Mouse (Mus musculus) central nervous system, embryonic 14 days (tissue): Measurements from ENCODE around the gene Arhgef1. TPM values are rescaled to one million over a fixed set of nuclear protein-coding genes. Genes with fewer than 3 reads are reported as not detected.

ENCODE experiments used
- polyA plus RNA-seq: library from polyadenylated mRNA; depleted of rRNA; stranded (reverse); fragments of >200 nt; gene quantifications from 2 replicates; pipeline ENCODE4 v1.2.3, GENCODE M21; 2012; rRNA removed

Arhgef1 gene
- polyA plus RNA-seq, result 188 and 209 TPM in 2 replicates

GRCm38 (mm10) chr7:24902630-24903443 is at the start of gene Arhgef1:
TSS of gene Arhgef1 (plus strand) at chr7:24902912.

GRCm38 (mm10) chr7:24861913-24862312 is 40.8 kb upstream of the Arhgef1 start, which contains the start of gene Gm9844:
TSS of gene Gm9844 (plus strand) at chr7:24862213.

DNA sequence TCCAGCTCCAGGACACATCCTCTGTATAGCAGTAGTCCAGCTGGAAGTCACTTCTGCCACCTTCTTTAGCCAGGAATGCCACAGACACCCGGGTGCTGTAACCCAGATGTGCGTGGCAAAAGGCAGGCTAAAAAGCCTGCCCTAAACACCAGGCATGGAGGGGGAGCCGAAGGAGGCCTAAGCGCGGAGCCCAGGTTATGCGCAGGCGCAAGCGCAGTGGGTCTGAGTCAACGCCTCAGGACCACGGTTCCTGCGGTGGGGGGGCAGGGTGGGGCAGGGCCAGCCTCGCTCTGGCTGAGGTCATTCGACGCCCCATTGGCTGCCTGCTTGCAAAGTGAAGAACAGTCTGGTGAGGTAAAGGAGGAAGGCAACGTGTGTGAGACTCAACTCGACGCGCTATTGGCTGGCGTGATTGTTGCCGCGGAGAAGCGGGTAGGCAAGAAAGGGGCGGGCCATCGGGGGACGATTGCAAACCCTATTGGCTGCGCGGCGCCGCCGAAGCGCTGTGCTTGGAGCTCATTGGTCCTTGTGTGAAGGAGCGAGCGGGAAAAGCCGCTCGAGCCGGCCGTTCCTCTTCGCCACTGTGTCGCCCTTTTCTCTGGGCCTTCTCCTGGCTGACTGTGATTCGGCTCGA is 33.1 kb upstream of the Arhgef1 start, which contains the start of the genes Lypd4 and Dmrtc2:
Gene Lypd4 (minus strand): TSS at position 410 of the 634 bp plus-strand sequence.
Gene Dmrtc2 (plus strand): TSS at position 526 of the 634 bp plus-strand sequence.

DNA sequence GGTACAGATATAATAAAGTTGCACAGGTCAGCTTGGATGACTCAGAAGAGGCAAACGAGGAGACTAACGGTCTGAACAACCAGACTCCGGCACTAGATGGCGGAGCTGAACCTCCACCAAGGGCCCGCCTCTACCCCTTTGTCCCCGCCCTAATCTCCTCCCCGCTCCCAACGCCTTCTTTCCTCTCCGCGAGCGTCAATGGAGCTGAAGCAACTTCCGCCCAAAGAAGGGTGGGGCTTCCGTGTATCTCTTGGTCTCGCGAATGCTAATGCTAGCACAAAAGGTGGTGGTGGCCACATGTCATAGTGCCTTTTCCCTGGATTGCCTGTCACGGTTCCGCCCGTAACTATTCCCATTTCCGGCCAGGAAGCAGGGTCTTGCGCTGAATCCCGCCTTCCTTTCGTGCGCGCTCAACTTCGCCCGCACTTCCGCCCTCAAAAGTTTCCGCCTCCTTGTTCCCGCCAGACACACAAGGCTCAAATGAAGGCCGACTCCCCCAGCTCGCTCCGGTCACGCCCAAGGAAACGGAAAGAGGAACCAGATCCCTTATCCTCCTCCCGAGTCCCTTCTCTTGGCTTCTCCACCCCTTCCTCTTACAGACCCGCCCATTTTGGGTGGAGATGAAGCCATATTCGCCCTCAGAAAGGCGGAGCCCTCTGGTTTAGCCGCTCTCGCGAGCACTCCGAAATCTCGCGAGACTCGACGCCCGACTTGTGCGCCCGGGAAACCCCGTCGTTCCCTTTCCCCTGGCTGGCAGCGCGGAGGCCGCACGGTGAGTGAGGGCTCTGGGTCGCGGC is 18.6 kb upstream of the Arhgef1 start, which contains the start of gene Rps19:
Gene Rps19 (plus strand): TSS at position 476 of the 797 bp plus-strand sequence.

DNA sequence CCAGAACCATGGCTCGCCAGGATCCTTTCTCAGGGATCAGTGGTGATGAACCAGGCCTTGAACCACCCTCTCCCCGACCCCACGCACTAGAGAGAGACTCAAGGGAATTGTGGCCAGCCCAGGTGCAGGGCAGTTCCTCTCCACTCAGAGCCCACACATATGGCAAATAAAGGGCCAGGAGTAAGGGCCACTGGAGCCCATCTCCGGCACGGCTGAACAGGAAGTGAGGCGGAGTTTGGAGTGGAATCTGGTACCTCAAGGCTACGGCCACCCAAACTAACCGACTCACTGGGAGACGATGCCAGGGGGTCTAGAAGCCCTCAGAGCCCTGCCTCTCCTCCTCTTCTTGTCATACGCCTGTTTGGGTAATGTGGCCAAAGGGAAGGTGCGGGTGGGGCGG is 5.5 kb upstream of the Arhgef1 start, which contains the start of gene Cd79a:
Gene Cd79a (plus strand): TSS at position 158 of the 400 bp plus-strand sequence.

GRCm38 (mm10) chr7:24944257-24944950 is 41.7 kb downstream of the Arhgef1 start, which contains the start of gene Gm4881:
TSS of gene Gm4881 (minus strand) at chr7:24944494.

DNA sequence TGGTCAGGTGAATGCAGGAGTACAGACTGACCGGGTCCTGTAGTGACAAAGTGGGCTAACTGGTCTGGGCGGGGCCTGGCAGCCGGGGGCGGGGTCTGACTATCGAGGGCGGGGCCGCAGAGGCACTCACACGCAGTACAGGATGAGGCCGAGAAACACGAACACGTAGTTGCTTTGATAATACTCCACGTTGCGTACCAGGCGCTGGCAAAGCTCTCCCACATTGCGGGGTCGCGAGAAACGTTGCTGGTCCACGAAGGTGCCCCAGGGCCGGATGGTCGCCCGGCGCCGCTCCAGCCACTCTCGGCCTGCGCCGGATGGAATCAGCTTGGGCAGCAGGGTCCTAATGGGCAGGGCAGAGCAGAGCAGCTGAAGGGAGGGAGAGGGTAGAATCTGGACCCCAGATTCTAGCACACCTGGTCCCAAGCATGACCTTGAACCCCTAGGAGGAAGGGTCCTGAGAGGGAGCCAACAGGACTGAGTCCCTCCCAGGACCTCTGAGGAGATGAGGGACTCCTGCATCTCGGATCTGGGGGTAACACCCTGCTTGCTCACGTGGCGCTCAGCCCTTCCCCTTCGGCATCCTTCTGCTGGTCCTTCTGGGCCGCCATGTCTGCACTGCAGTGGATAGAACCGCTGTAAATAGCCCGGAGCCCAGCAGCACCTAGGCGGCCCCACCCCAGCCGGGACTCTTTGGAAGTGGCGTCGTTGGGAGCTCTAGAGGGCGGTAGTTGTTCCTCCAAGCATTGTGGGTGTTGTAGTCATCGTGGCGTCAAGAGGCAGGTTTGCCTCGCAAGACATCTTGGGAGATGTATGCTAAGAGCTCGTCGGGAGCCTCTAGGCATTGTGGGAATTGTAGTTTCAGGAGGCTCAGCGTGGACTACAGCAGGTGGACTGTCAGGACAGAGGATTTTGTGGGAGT is 69.5 kb downstream of the Arhgef1 start, which contains the start of gene Rabac1:
Gene Rabac1 (minus strand): TSS at position 783 of the 922 bp plus-strand sequence.

Other genes starting within 250 kb of the Arhgef1 start
- not detected in 2 replicates for gene Tex101, start 226.2 kb upstream of the Arhgef1 start, polyA plus RNA-seq
- gene BC049730, start 193.7 kb upstream of the Arhgef1 start, polyA plus RNA-seq, result not detected in 2 replicates
- gene Gm4763, start 176.0 kb upstream of the Arhgef1 start, polyA plus RNA-seq, result not detected in 2 replicates
- gene Cd177, start 142.6 kb upstream of the Arhgef1 start, polyA plus RNA-seq, result 0.20 and 0.22 TPM in 2 replicates
- gene Ceacam10, start 125.7 kb upstream of the Arhgef1 start, polyA plus RNA-seq, result 0.14 and 0.45 TPM in 2 replicates
- 33.7 and 39.2 TPM in 2 replicates for gene Gm9844, start 40.7 kb upstream of the Arhgef1 start, polyA plus RNA-seq
- 0.05 TPM in 1 of 2 replicates, not detected in the other for gene Lypd4, start 33.0 kb upstream of the Arhgef1 start, polyA plus RNA-seq
- gene Dmrtc2, start 32.9 kb upstream of the Arhgef1 start, polyA plus RNA-seq, result 0.08 and 0.16 TPM in 2 replicates
- 801 and 813 TPM in 2 replicates for gene Rps19, start 18.5 kb upstream of the Arhgef1 start, polyA plus RNA-seq
- 0.44 and 0.59 TPM in 2 replicates for gene Cd79a, start 5.5 kb upstream of the Arhgef1 start, polyA plus RNA-seq
- 5.2 and 8.5 TPM in 2 replicates for gene Gm4881, start 41.6 kb downstream of the Arhgef1 start, polyA plus RNA-seq
- 197 and 219 TPM in 2 replicates for gene Rabac1, start 69.8 kb downstream of the Arhgef1 start, polyA plus RNA-seq
- 185 and 206 TPM in 2 replicates for gene Atp1a3, start 103.0 kb downstream of the Arhgef1 start, polyA plus RNA-seq
- gene Grik5, start 169.4 kb downstream of the Arhgef1 start, polyA plus RNA-seq, result 120 and 130 TPM in 2 replicates
- 36.7 and 37.7 TPM in 2 replicates for gene Zfp574, start 169.7 kb downstream of the Arhgef1 start, polyA plus RNA-seq